In the genomic region with DNA sequence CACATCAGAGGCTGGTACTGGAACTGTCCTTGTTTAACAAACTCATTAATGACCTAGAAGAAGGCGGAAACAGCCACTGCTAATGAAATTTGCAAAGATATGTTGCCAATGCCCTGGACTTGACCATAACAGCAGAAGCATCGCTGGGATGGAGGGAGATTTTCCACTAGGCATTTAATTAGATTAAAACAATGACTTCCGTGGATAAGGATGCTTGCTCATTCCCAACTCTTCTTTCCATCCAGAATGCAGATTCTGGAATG, we compare ENCODE assay signal across 17 mouse cellular contexts.
A peak's percentile ranks its signal among the peaks of the same experiment; 100 is the strongest.
DNase-seq lines count a peak whose midpoint lies in the region; ATAC-seq and TF ChIP-seq lines count a peak whose summit lies in the region.
"Had no signal": no experiment of that assay in that cellular context is flagged by ENCODE, and none has a peak within 500 bp of the region (broad histone marks: within the 10 kb centered on the region; RNA-seq: fewer than 3 reads in every experiment).

No protein-coding gene starts in this region.

- no peaks in the 10 kb centered on the region for H3K79me2 ChIP-seq in myocyte (ENCODE audit: control insufficient read depth, insufficient read depth)

- H3K36me3 ChIP-seq in hindbrain, embryonic 13.5 days = no peaks in the 10 kb centered on the region
- H3K36me3 ChIP-seq in hindbrain, embryonic 16.5 days (ENCODE audit: control insufficient read depth, insufficient read depth, low read length) = no peaks in the 10 kb centered on the region
- no peaks in the 10 kb centered on the region for H3K36me3 ChIP-seq in midbrain, embryonic 13.5 days
- no peaks in the 10 kb centered on the region for H3K36me3 ChIP-seq in midbrain, embryonic 10.5 days
- H3K36me3 ChIP-seq in myocyte (ENCODE audit: control insufficient read depth, insufficient read depth) = no peaks in the 10 kb centered on the region
- H3K36me3 ChIP-seq: embryonic facial prominence, embryonic 10.5 days; heart, embryonic 10.5 days had no signal

- DNase-seq in midbrain, embryonic 10.5 days (ENCODE audit: low spot score) = no peak
- DNase-seq in MN1 (ENCODE audit: low spot score) = peak; percentile 90
- no peak for DNase-seq in kidney, postnatal 25 days
- DNase-seq: adrenal gland, adult 8-10 months; adrenal gland, postnatal 36 days; cerebellum, adult 2 months; cerebellum, postnatal 10 days; gastrocnemius, postnatal 14 days; heart, postnatal 10 days had no signal

- TF ChIP-seq POLR2A in myocyte (IDR thresholded peaks at IDR 0.05; ENCODE audit: insufficient read length, low read depth) = no peak

- no peak overlapping the region for H3K9ac ChIP-seq in hindbrain, embryonic 13.5 days
- no peak overlapping the region for H3K9ac ChIP-seq in hindbrain, embryonic 16.5 days (ENCODE audit: low read depth, low read length)
- H3K9ac ChIP-seq in midbrain, embryonic 13.5 days (replicated peaks) = no peak overlapping the region
- H3K9ac ChIP-seq: forebrain, embryonic 13.5 days; forebrain, postnatal 0 days had no signal

- no peaks in the 10 kb centered on the region for H3K9me3 ChIP-seq in hindbrain, embryonic 13.5 days
- no peaks in the 10 kb centered on the region for H3K9me3 ChIP-seq in hindbrain, embryonic 16.5 days (ENCODE audit: control insufficient read depth, low read length)
- H3K9me3 ChIP-seq in midbrain, embryonic 13.5 days = no peaks in the 10 kb centered on the region
- H3K9me3 ChIP-seq in midbrain, embryonic 10.5 days (replicated peaks) = no peaks in the 10 kb centered on the region
- H3K9me3 ChIP-seq: embryonic facial prominence, embryonic 10.5 days; forebrain, embryonic 13.5 days; heart, embryonic 10.5 days had no signal

- H3K27ac ChIP-seq in hindbrain, embryonic 13.5 days = peak overlapping the region; percentile 83
- H3K27ac ChIP-seq in hindbrain, embryonic 16.5 days (ENCODE audit: low read depth, low read length) = no peak overlapping the region
- peak overlapping the region; percentile 69 for H3K27ac ChIP-seq in midbrain, embryonic 13.5 days
- no peak overlapping the region for H3K27ac ChIP-seq in midbrain, embryonic 10.5 days (replicated peaks)
- H3K27ac ChIP-seq: embryonic facial prominence, embryonic 10.5 days; forebrain, embryonic 13.5 days; heart, embryonic 10.5 days had no signal

- no peak for ATAC-seq in hindbrain, embryonic 13.5 days (ENCODE audit: low FRiP score)
- ATAC-seq in hindbrain, embryonic 16.5 days = no peak
- no peak for ATAC-seq in midbrain, embryonic 13.5 days

- H3ac ChIP-seq in myocyte (ENCODE audit: control insufficient read depth, insufficient read length) = no peak overlapping the region

- H3K27me3 ChIP-seq in hindbrain, embryonic 13.5 days = no peaks in the 10 kb centered on the region
- no peaks in the 10 kb centered on the region for H3K27me3 ChIP-seq in hindbrain, embryonic 16.5 days (replicated peaks; ENCODE audit: control insufficient read depth, insufficient read depth, low read length)
- H3K27me3 ChIP-seq in midbrain, embryonic 13.5 days = no peaks in the 10 kb centered on the region
- H3K27me3 ChIP-seq in midbrain, embryonic 10.5 days (ENCODE audit: low read depth, poor library complexity, severe bottlenecking) = no peaks in the 10 kb centered on the region
- H3K27me3 ChIP-seq in myocyte (ENCODE audit: control insufficient read depth, insufficient read depth, insufficient read length) = no peaks in the 10 kb centered on the region
- H3K27me3 ChIP-seq: forebrain, embryonic 13.5 days had no signal

- peaks cover 23% of the 10 kb centered on the region for H3K4me1 ChIP-seq in hindbrain, embryonic 13.5 days (replicated peaks)
- H3K4me1 ChIP-seq in hindbrain, embryonic 16.5 days (ENCODE audit: control insufficient read depth, insufficient read depth, low read depth, low read length) = peaks cover 5% of the 10 kb centered on the region
- peaks cover 28% of the 10 kb centered on the region for H3K4me1 ChIP-seq in midbrain, embryonic 13.5 days (replicated peaks)
- H3K4me1 ChIP-seq in midbrain, embryonic 10.5 days = peaks cover 12% of the 10 kb centered on the region
- H3K4me1 ChIP-seq: heart, embryonic 10.5 days had no signal

- 52% methylated on average over 3 of the region's 3 CpGs for WGBS in hindbrain, embryonic 13.5 days
- WGBS in hindbrain, embryonic 16.5 days = 35% methylated on average over 3 of the region's 3 CpGs
- 42% methylated on average over 3 of the region's 3 CpGs for WGBS in midbrain, embryonic 13.5 days
- 81% methylated on average over 3 of the region's 3 CpGs for WGBS in midbrain, embryonic 10.5 days

- 0 out of 2 replicates have a peak overlapping the region, but pooled peaks have one; percentile 43 for H3K4me2 ChIP-seq in hindbrain, embryonic 13.5 days
- H3K4me2 ChIP-seq in hindbrain, embryonic 16.5 days (ENCODE audit: low read length) = no peak overlapping the region
- no peak overlapping the region for H3K4me2 ChIP-seq in midbrain, embryonic 13.5 days (replicated peaks)
- H3K4me2 ChIP-seq in myocyte (ENCODE audit: low read depth) = peak overlapping the region; percentile 29
- H3K4me2 ChIP-seq: forebrain, embryonic 13.5 days had no signal

- H3K4me3 ChIP-seq in hindbrain, embryonic 13.5 days = no peak overlapping the region
- no peak overlapping the region for H3K4me3 ChIP-seq in hindbrain, embryonic 16.5 days (ENCODE audit: low read length)
- no peak overlapping the region for H3K4me3 ChIP-seq in midbrain, embryonic 13.5 days (replicated peaks)
- H3K4me3 ChIP-seq in midbrain, embryonic 10.5 days = no peak overlapping the region
- no peak overlapping the region for H3K4me3 ChIP-seq in myocyte
- H3K4me3 ChIP-seq: embryonic facial prominence, embryonic 10.5 days; forebrain, embryonic 13.5 days; heart, embryonic 10.5 days had no signal

TF ChIP-seq in myocyte, 11 proteins besides CTCF, POLR2A, EP300 and RAD21:
- no peak for TF ChIP-seq E2F4 (IDR thresholded peaks at IDR 0.05; ENCODE audit: insufficient read depth)
- TF ChIP-seq MYOD1 (IDR thresholded peaks at IDR 0.05; ENCODE audit: control insufficient read depth in 1 of 3, insufficient read length in 2 of 3, low read depth in 2 of 3) = no peak
- no peak for TF ChIP-seq USF1 (IDR thresholded peaks at IDR 0.05; ENCODE audit: low read depth)

Comparison
In these comparisons a context has a peak if more than half of its experiments do, and no peak if none do; other contexts are left out.
1. H3K27ac ChIP-seq: peak in hindbrain, embryonic 13.5 days (single experiment) and midbrain, embryonic 13.5 days (single experiment); none in hindbrain, embryonic 16.5 days (single experiment) and midbrain, embryonic 10.5 days (single experiment).
2. H3K4me2 ChIP-seq: peak in hindbrain, embryonic 13.5 days (single experiment) and myocyte (single experiment); none in hindbrain, embryonic 16.5 days (single experiment) and midbrain, embryonic 13.5 days (single experiment).